Mouse (Mus musculus) bone marrow, adult 2 months (tissue): ENCODE data around the gene Usp7. TPM values are rescaled to one million over a fixed set of nuclear protein-coding genes. Genes with fewer than 3 reads are reported as not detected.
"Not testable (repeated sequence)": the region's sequence is repeated elsewhere in the genome, so short reads cannot be mapped to it uniquely, and the experiment has no call there.

ENCODE experiments used
- H3K27ac ChIP-seq: fragments of 200-500 bp; 2 replicates; pipeline ENCODE4 v1.5.1; 2012; ENCODE audit warnings: low read depth, mild to moderate bottlenecking, control low read depth, inconsistent platforms, low read length; ENCODE audit not compliant: control insufficient read depth, poor library complexity, insufficient read depth
- H3K4me1 ChIP-seq: fragments of 200-500 bp; 2 replicates; pipeline ENCODE4 v1.6.1; 2011; ENCODE audit warnings: low read length; ENCODE audit not compliant: control insufficient read depth, insufficient read depth
- H3K4me3 ChIP-seq: fragments of 200-500 bp; replicated peaks from 2 replicates; pipeline ENCODE3; 2011; ENCODE audit warnings: mild to moderate bottlenecking, low read depth, low read length, control low read depth; ENCODE audit not compliant: control insufficient read depth
- CTCF ChIP-seq: fragments of 200-500 bp; IDR thresholded peaks from 2 replicates; pipeline ENCODE4 v1.5.1; 2011; ENCODE audit warnings: low read length, control low read depth; ENCODE audit not compliant: control insufficient read depth, insufficient read depth
- POLR2A ChIP-seq: fragments of 200-500 bp; IDR thresholded peaks from 2 replicates; pipeline ENCODE4 v1.6.1; 2011; ENCODE audit warnings: low read depth, mild to moderate bottlenecking, control low read depth, low read length, borderline replicate concordance; ENCODE audit not compliant: control insufficient read depth
- WGBS: fragments of 180-500 bp; shearing (Covaris S2); methylation state at CpG from one replicate; pipeline ENCODE4 v1.1.7; 2018; 5-methylcytosine and 5-hydroxymethylcytosine counted together
- polyA plus RNA-seq: library from polyadenylated mRNA; stranded (reverse); fragments of >200 nt; gene quantifications from 2 replicates; pipeline ENCODE4 v1.2.4, GENCODE M21; 2011; ENCODE audit warnings: low replicate concordance; ENCODE audit not compliant: missing spikeins, insufficient read depth, insufficient read length

Gene Usp7
- polyA plus RNA-seq, 1 experiment = 136 TPM

- Histone ChIP-seq H3K27ac (no peak overlapping the region), H3K4me1 (peaks cover 5% of the 10 kb centered on the region)
- TF ChIP-seq POLR2A = no peak
- TF ChIP-seq CTCF = peak; percentile 44; the same call in 1 of the 2 replicates
Measured at GRCm38 (mm10) chr16:8741110-8741509, 51.0 kb downstream of the Usp7 start.

GRCm38 (mm10) chr16:8738542-8739514 is 53.3 kb downstream of the Usp7 start:
- peaks cover 7% of the 10 kb centered on the region for H3K4me1 ChIP-seq
- 11% methylated on average over 126 of the region's 126 CpGs for WGBS
- H3K4me3 ChIP-seq = peak overlapping the region; percentile 64
- H3K27ac ChIP-seq = peak overlapping the region; percentile 99
- no peak for TF ChIP-seq CTCF
- TF ChIP-seq POLR2A = peak; percentile 72; the same call in 1 of the 2 replicates

More at GRCm38 (mm10) chr16:8741110-8741509, 51.0 kb downstream of the Usp7 start:
- 2% methylated on average over 1 of the region's 1 CpGs for WGBS
- H3K4me3 ChIP-seq = no peak overlapping the region

DNA sequence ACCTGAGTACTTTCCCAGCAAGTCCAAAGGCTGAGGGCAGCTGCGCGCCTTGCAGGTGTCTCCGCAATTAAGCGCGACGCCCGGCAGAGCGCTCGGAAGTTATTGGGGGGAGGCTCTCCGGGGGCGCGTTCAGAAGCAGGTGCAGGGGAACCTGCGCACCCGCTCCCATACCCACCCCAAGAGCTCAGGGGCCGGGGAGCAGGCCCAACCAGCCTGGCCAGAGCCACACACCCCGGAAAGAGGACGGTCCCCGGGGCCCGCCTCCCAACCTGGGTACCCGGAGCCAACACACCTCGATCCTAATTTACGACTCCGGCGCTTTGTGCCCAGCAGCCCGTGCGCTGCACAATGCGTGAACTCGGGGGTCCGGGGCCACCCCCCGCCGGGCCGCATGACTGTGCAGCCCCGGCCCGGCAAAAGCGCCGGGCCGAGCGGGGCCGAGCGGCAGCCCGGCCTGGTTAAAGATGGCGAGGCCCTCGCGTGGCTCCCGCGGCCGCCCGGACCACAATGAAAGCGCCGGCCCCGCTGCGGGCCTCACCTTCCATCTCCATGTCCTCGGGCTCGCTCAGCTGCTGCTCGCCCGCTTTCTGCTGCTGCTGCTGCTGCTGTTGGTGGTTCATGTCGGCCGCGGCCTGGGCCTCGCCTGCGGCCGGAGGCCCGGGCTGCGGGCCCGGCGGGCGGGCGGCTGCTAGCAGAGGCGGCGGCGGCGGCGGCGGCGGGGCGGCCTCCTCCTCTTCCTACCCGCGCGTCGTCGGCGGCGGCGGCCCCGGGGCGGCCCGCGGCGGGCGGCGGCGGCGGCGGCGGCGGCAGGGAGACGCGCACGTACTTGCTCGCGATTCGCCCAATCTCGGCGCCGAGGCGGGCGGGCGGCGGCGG is 54.2 kb downstream of the Usp7 start:
- peak overlapping the region; percentile 93 for H3K4me3 ChIP-seq
- H3K27ac ChIP-seq = peak overlapping the region; percentile 87
- peaks cover 7% of the 10 kb centered on the region for H3K4me1 ChIP-seq
- no peak for TF ChIP-seq CTCF
- no peak for TF ChIP-seq POLR2A
- WGBS = 11% methylated on average over 108 of the region's 110 CpGs

- Histone ChIP-seq H3K27ac (peak overlapping the region; percentile 87), H3K4me3 (peak overlapping the region; percentile 93), H3K4me1 (peaks cover 7% of the 10 kb centered on the region)
- TF ChIP-seq POLR2A (no peak), CTCF (no peak)
- 1% methylated on average over 11 of the region's 11 CpGs for WGBS
Measured at GRCm38 (mm10) chr16:8737341-8737665, 54.8 kb downstream of the Usp7 start.

GRCm38 (mm10) chr16:8736757-8737156 is 55.4 kb downstream of the Usp7 start:
- Histone ChIP-seq H3K27ac (peak overlapping the region; percentile 41; the same call in 1 of the 2 replicates), H3K4me1 (peaks cover 8% of the 10 kb centered on the region), H3K4me3 (peak overlapping the region; percentile 93)
- TF ChIP-seq POLR2A (no peak), CTCF (no peak)
- 3% methylated on average over 7 of the region's 7 CpGs for WGBS

- Histone ChIP-seq H3K4me1 (peaks cover 13% of the 10 kb centered on the region), H3K4me3 (peak overlapping the region; percentile 93), H3K27ac (peak overlapping the region; percentile 39)
- WGBS = 5% methylated on average over 8 of the region's 8 CpGs
- TF ChIP-seq POLR2A = no peak
- no peak for TF ChIP-seq CTCF
Measured at GRCm38 (mm10) chr16:8736032-8736431, 56.1 kb downstream of the Usp7 start.

DNA sequence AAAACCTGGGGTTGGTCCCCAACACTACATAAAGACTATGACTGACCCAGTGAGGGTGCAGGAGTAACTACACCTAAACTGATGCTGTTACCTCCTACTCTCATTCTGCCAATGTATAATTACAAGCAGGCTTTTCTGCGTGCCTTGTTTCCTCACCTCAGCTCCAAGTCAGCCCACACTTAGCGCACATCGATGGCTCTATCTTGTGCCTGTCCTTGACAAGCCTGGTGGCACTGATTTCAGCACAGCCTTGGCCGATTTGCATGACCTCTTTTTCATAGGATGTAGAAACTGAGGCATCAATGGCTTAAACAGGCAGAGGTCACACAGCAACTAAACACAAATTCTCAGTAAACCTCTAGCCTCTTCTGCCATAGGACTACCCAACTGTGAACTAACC is 57.4 kb downstream of the Usp7 start:
- H3K4me3 ChIP-seq = peak overlapping the region; percentile 31
- no peak overlapping the region for H3K27ac ChIP-seq
- 71% methylated on average over 4 of the region's 4 CpGs for WGBS

DNA sequence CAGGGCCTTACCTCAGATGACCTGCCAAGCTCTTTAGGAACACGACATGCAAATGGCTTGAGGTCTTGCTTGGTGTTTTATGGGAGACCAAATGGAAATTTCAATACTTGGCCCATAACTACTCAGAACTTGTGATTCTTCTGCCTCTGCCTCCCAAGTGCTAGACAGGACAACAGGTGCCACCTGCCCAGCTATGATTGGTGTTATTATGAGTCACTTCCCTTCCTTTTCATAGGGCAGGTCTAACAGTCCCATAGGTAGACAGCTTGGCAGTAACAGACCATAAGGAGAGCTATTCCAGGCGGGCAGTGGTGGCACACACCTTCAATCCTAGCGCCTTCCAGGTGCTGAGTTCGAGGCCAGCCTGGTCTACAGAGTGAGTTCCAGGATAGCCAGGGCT is 58.5 kb downstream of the Usp7 start:
- TF ChIP-seq CTCF = no peak
- no peak overlapping the region for H3K27ac ChIP-seq
- no peak overlapping the region for H3K4me3 ChIP-seq
- 86% methylated on average over 4 of the region's 4 CpGs for WGBS
- H3K4me1 ChIP-seq = peaks cover 15% of the 10 kb centered on the region

More for the DNA sequence above, 57.4 kb downstream of the Usp7 start:
- peaks cover 16% of the 10 kb centered on the region for H3K4me1 ChIP-seq
- TF ChIP-seq POLR2A = no peak
- no peak for TF ChIP-seq CTCF

GRCm38 (mm10) chr16:8732450-8732849 is 59.7 kb downstream of the Usp7 start:
- not testable (repeated sequence) for H3K4me3 ChIP-seq, H3K27ac ChIP-seq
- H3K4me1 ChIP-seq = peaks cover 15% of the 10 kb centered on the region
- WGBS = 91% methylated on average over 3 of the region's 4 CpGs
